Mouse (Mus musculus) liver, embryonic 14.5 days (tissue): Measurements from ENCODE around the gene Gm10715.
"Not testable (repeated sequence)": the region's sequence is repeated elsewhere in the genome, so short reads cannot be mapped to it uniquely, and the experiment has no call there.

Source experiments
- CTCF ChIP-seq: IDR thresholded peaks from 2 replicates; pipeline ENCODE4 v1.5.1; 2016; ENCODE audit warnings: antibody characterized with exemption, low read depth, control low read depth
- EP300 ChIP-seq: IDR thresholded peaks from 2 replicates; pipeline ENCODE4 v1.6.1; 2016; ENCODE audit warnings: antibody characterized with exemption, low read depth

- TF ChIP-seq CTCF, EP300: not testable (repeated sequence)
Observed at GRCm38 (mm10) chr9:3015354-3015753, 21.3 kb upstream of the Gm10715 start, which contains the start of gene Gm10720.
